Mouse (Mus musculus) E14TG2a.4 (cell line): ENCODE data around the gene Arhgap1.

Experiments used
- H3K27me3 ChIP-seq: 2 replicates; pipeline ENCODE4 v1.6.1; 2014; ENCODE audit warnings: low read length, control low read depth; ENCODE audit not compliant: insufficient read depth
- H3K36me3 ChIP-seq: 2 replicates; pipeline ENCODE4 v1.6.1; 2014; ENCODE audit warnings: low read length, control low read depth; ENCODE audit not compliant: insufficient read depth
- H3K4me1 ChIP-seq: replicated peaks from 2 replicates; pipeline ENCODE4 v1.6.1; 2014; ENCODE audit warnings: low read depth, low read length, control low read depth
- H3K4me3 ChIP-seq: replicated peaks from 2 replicates; pipeline ENCODE4 v1.5.1; 2014; ENCODE audit warnings: mild to moderate bottlenecking, low read length
- H3K9me3 ChIP-seq: 2 replicates; pipeline ENCODE4 v1.6.1; 2014; ENCODE audit warnings: low read length, control low read depth
- CTCF ChIP-seq: conservative IDR thresholded peaks from 2 replicates; pipeline ENCODE4 v1.5.1; 2014; ENCODE audit warnings: low read length
- NANOG ChIP-seq: IDR thresholded peaks from 2 replicates; pipeline ENCODE4 v1.6.1; 2014; ENCODE audit warnings: borderline replicate concordance, low read length, mixed read lengths
- POU5F1 ChIP-seq: IDR thresholded peaks from 2 replicates; pipeline ENCODE4 v1.6.1; 2014; ENCODE audit warnings: low read length, borderline replicate concordance

The Arhgap1 gene

DNA sequence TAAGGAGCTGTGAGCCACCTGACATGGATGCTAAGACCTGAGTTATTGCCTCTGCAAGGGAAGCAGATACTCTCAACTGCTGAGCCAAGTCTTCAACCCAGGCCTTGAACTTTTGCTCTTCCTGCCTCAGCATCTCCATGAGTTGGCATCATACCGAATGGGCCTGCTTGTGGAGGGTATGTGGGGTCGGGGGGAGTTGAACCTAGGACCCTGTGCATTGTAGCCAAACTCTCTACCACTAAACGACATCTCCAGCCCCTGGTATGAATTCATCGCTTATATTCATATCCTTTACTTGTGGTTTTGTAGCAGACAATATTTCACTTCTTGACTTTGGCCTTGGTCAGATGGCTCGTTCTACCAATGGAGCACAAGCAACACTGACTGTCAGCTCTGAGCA lies 17.8 kb upstream of the Arhgap1 start:
- Histone ChIP-seq H3K36me3 (no peaks in the 10 kb centered on the region), H3K9me3 (no peaks in the 10 kb centered on the region), H3K4me1 (peaks cover 69% of the 10 kb centered on the region), H3K27me3 (peaks cover 6% of the 10 kb centered on the region), H3K4me3 (no peak overlapping the region)
- no peak for TF ChIP-seq POU5F1
- no peak for TF ChIP-seq CTCF
- no peak for TF ChIP-seq NANOG

DNA sequence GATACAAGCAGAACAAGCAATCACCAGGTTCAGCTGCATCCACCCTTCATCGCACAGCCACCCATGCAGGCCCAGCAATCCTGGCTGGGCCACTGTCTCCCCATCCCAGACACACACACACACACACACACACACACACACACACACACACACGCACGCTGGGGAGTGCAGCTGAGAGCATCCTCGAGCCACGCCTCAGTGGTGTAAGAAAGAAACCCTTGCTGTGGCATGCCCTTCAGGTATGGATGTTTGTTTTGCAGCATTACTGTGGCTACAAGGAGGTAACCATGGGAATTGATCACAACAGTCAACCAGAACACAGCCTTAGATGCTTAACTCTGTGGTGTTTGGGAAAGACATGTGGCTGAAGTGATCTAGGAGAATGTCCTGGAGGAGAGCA lies 17.3 kb upstream of the Arhgap1 start:
- H3K4me1 ChIP-seq: peaks cover 73% of the 10 kb centered on the region
- H3K4me3 ChIP-seq: no peak overlapping the region
- H3K27me3 ChIP-seq: peaks cover 6% of the 10 kb centered on the region
- no peaks in the 10 kb centered on the region for H3K36me3 ChIP-seq
- TF ChIP-seq CTCF (no peak), NANOG (no peak), POU5F1 (no peak)
- no peaks in the 10 kb centered on the region for H3K9me3 ChIP-seq

DNA sequence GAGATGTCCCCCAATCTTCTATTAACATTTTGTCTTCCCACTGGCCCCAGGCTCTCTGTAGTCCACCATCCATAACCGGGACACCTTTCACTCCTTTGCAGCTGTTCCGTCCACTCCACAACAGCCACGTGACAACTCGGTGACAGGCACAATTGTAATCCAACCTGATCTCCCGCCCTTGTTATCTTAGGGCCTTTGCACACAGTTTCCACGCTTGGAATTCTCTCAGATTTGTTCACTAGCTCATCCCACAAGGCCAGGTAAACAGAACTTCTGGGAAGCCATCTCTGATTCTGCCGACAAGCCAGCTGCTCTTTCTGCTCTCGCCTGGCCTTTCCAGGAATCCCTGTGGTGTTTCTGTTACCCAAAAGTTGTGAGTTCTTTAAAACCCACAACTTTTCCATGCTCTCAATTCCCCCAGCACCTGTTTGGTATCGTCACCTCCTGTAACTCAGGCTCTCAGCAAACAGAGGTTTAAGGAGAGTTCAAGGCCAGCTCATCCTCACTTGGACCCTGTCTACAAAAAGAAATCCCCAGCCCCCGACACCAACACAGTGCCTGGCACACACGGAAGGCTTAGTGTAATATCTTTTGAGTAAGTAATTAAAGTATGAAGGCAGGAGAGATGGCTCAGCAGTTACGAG lies 16.2 kb upstream of the Arhgap1 start:
- H3K36me3 ChIP-seq: no peaks in the 10 kb centered on the region
- peaks cover 69% of the 10 kb centered on the region for H3K4me1 ChIP-seq
- peaks cover 6% of the 10 kb centered on the region for H3K27me3 ChIP-seq
- no peaks in the 10 kb centered on the region for H3K9me3 ChIP-seq
- H3K4me3 ChIP-seq: no peak overlapping the region
- no peak for TF ChIP-seq NANOG
- TF ChIP-seq CTCF: no peak
- no peak for TF ChIP-seq POU5F1

DNA sequence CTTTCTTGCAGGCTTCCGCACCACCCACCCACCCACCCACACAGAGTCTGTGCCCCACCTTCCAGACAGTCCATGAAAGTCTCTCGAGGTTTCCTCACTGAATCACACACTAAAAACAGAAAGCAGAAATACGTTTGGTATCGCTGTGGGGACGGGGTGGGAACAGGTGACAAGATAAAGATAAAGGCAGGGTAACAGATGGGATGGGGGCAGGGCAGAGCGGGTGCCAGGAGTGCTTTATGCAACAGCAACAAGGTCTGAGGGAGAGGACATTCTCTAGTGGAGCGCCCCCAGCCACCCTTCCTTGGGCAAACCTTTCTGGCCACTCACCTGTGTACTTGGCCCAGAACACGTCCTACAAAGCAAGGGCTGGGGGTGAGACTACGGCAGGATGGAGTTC lies 14.8 kb upstream of the Arhgap1 start:
- H3K4me1 ChIP-seq: peaks cover 71% of the 10 kb centered on the region
- peaks cover 6% of the 10 kb centered on the region for H3K27me3 ChIP-seq
- peak overlapping the region; percentile 74 for H3K4me3 ChIP-seq
- no peak; the same call in 1 of the 2 replicates for TF ChIP-seq POU5F1
- TF ChIP-seq NANOG: no peak
- no peak for TF ChIP-seq CTCF
- H3K9me3 ChIP-seq: no peaks in the 10 kb centered on the region
- H3K36me3 ChIP-seq: no peaks in the 10 kb centered on the region

DNA sequence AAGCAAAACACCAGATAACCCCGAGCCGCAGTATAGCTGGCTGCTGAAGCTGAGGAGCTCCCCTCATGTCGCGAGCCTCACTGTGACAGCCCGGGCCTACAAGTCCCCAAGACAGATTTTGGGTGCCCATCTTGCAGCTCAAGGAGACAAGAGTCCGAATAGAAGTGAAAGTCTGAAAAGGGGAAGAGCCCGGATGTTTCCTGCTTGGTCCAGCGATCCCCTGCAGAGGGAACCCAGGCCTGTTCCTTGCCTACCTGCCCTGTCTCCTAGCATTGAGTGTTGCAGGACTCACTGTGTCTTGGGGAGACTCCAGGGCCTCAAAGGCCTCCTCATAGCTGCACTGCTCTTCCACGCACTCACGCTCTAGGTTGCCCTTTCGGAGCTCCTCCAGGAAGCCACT lies 14.2 kb upstream of the Arhgap1 start:
- H3K4me1 ChIP-seq: peaks cover 65% of the 10 kb centered on the region
- H3K36me3 ChIP-seq: no peaks in the 10 kb centered on the region
- peak overlapping the region; percentile 74 for H3K4me3 ChIP-seq
- no peaks in the 10 kb centered on the region for H3K9me3 ChIP-seq
- TF ChIP-seq CTCF (no peak), NANOG (no peak), POU5F1 (no peak)
- H3K27me3 ChIP-seq: peaks cover 3% of the 10 kb centered on the region

DNA sequence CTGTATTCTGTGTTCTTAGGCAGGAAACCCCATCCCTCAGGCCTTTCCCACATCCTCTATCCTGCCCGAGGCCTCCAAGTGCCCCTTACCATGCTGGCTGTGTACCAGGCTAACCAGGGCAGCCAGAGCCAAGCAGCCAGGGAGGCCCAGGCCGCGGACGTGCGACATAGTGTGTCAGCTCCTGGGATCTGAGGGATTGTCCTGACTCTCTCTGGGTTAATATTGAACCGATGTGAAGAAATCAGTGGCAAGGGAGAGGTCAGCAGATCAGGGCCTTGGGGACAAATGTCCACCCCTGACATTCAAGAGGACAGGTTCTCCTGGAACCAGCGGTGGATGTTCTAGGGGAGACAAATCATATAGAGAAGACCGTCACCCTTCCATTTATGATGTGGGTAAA lies 13.4 kb upstream of the Arhgap1 start, which contains the start of gene F2:
Gene F2 (minus strand): TSS at position 186 of the 400 bp plus-strand sequence.
- TF ChIP-seq CTCF (no peak), NANOG (no peak), POU5F1 (no peak)
- no peaks in the 10 kb centered on the region for H3K36me3 ChIP-seq
- H3K9me3 ChIP-seq: no peaks in the 10 kb centered on the region
- peaks cover 59% of the 10 kb centered on the region for H3K4me1 ChIP-seq
- peak within 1 kb of the TSS; percentile 74 for H3K4me3 ChIP-seq
- no peaks in the 10 kb centered on the region for H3K27me3 ChIP-seq

DNA sequence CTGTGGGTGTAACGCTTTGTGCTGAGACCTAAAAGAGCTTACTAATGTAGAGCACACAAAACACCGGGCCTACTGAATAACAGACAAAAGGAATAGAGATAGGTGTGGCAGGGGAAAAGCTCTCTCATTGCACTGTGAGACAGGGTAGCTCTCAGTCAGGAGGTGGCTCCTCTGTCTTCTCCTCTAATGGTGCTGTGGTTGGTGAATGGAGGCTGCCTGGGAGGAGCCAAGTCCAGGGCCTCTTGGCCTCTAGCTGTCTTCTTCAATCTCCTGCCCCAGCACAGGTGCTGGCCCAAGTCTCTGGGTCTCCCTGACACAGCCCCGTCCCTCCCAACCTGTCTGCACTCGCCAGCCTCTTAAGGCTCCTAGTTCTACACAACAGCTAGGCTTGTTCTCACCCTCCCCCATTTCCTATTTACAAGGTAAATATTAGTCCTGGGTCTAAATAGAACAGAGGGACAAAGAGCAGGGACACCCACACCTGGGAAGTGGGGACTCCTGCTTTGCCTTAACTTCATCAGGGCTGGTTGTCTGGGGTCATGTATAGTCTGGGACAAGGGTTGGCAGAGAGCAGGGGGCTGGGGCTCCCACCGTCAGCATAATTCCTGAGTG lies 12.8 kb upstream of the Arhgap1 start:
- TF ChIP-seq POU5F1: no peak
- no peak for TF ChIP-seq CTCF
- TF ChIP-seq NANOG: no peak
- Histone ChIP-seq H3K36me3 (0 out of 2 replicates have a peak, but pooled peaks cover 3% of the 10 kb centered on the region), H3K27me3 (no peaks in the 10 kb centered on the region)

DNA sequence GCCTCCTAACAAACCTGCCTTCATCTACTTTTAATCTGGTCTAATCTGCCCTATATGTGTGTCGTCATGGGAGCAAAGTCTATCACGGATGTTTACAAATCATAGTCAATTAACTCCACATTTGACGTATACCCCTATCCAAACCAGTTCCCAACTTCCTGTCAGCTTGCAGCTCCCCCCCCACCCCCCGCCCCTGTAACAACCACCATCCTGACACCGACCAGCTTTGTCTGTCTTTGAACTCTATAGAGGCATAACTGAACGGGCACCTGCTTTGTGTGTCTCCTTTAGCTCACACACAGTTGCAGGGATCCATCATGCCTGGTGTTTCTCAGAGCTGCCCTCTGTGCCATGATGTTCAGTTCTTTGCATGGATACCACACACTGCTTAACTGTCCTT lies 10.7 kb upstream of the Arhgap1 start:
- Histone ChIP-seq H3K4me1 (peaks cover 67% of the 10 kb centered on the region), H3K27me3 (no peaks in the 10 kb centered on the region), H3K36me3 (peaks cover 21% of the 10 kb centered on the region), H3K9me3 (no peaks in the 10 kb centered on the region), H3K4me3 (no peak overlapping the region)
- no peak for TF ChIP-seq CTCF
- no peak for TF ChIP-seq POU5F1
- no peak for TF ChIP-seq NANOG

More for the DNA sequence above, 12.8 kb upstream of the Arhgap1 start:
- peaks cover 58% of the 10 kb centered on the region for H3K4me1 ChIP-seq
- H3K9me3 ChIP-seq: no peaks in the 10 kb centered on the region
- peak overlapping the region; percentile 74; the same call in 1 of the 2 replicates for H3K4me3 ChIP-seq
